Mouse (Mus musculus) heart, postnatal 14 days (tissue): Measurements from ENCODE around the gene Dusp2. TPM values are rescaled to one million over a fixed set of nuclear protein-coding genes. Genes with fewer than 3 reads are reported as not detected.

Experiments
- total RNA-seq, 2 experiments: library from RNA; stranded (reverse); gene quantifications; 2 replicates each; pipeline ENCODE4 v1.2.3; 2021

The Dusp2 gene
- total RNA-seq, 2 experiments from 2014 or later: 1.0 to 4.0 TPM

Other genes starting within 250 kb of the Dusp2 start
- 1 to 10 TPM; 4.9 to 7.5 TPM for gene Ncaph, start 202.2 kb upstream of the Dusp2 start, total RNA-seq
- 10 to 100 TPM; 16.4 to 21.3 TPM for gene Itpripl1, start 192.7 kb upstream of the Dusp2 start, total RNA-seq
- gene 1810024B03Rik, start 127.9 kb upstream of the Dusp2 start, total RNA-seq: under 1 TPM; 0.56 to 0.60 TPM
- 10 to 100 TPM; 57.3 to 57.6 TPM for gene Snrnp200, start 127.8 kb upstream of the Dusp2 start, total RNA-seq
- 10 to 100 TPM; 57.2 to 59.4 TPM for gene Ciao1, start 88.3 kb upstream of the Dusp2 start, total RNA-seq
- gene Tmem127, start 88.3 kb upstream of the Dusp2 start, total RNA-seq: 10 to 100 TPM; 29.0 to 31.9 TPM
- gene Stard7, start 65.9 kb upstream of the Dusp2 start, total RNA-seq: 100 to 1,000 TPM; 163 to 165 TPM
- gene Astl, start 2.5 kb downstream of the Dusp2 start, total RNA-seq: not detected
- gene Adra2b, start 27.0 kb downstream of the Dusp2 start, total RNA-seq: 1 to 10 TPM; 1.4 to 1.9 TPM
- gene Gpat2, start 89.0 kb downstream of the Dusp2 start, total RNA-seq: under 1 TPM in 1 of 2 experiments, not detected in 1; 0.12 TPM
- 10 to 100 TPM; 25.9 to 30.2 TPM for gene Fahd2a, start 108.4 kb downstream of the Dusp2 start, total RNA-seq
- gene Kcnip3, start 185.9 kb downstream of the Dusp2 start, total RNA-seq: 1 to 10 TPM; 1.5 to 1.8 TPM
- not detected for gene Prom2, start 205.3 kb downstream of the Dusp2 start, total RNA-seq